Mouse (Mus musculus): ENCODE data around the gene Gm14296.
"Not testable (repeated sequence)": the region's sequence is repeated elsewhere in the genome, so short reads cannot be mapped to it uniquely, and the experiment has no call there.

The Gm14296 gene

DNA sequence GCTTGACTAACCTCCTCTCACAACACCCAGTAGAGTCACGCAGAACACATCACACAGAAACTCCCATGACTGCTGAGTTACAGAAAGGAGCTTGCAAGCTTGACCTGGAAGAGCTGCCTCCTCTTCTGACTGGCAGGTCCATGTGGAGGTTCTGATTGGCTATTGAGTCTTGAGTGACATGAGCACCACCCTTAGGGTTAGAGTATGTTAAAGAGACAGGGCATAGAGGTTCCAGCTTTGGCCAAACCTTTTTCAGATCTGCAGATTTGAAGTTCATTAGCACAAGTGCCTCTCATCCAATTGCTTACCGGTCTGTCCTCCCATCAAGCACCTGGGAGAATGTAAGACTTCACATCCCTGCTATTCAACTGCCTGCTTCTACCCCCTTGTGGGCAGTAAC lies at the start of gene Gm14296:
Gene Gm14296 (minus strand): TSS at position 101 of the 400 bp plus-strand sequence.
- not testable (repeated sequence) for DNase-seq (ENCODE audit: low read depth)

DNA sequence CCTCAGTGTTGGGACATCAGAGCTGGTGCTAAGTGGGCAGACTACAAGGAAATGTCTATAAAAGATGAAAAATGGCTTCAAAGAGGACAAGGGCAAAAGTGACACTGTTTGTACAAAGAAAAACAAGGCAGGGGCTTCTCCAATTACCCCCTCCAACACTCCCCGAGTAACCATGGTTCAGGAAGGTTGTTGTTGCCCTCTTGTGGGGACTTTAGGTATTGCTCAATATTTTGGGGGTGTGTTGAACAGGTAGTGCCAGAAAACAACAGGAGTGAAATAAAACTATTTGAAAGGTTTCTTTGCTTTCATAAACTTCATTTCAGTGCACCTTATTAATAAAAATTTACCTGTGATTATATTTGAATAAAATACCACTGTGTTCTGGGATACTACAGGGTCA lies 22.1 kb downstream of the Gm14296 start:
- DNase-seq (ENCODE audit: low read depth) = not testable (repeated sequence)

All from c-Kit-positive CD71-negative TER-119-negative erythroid progenitor cells, embryonic 14.5 days (primary cell).